Mouse (Mus musculus): ENCODE results near the gene Rbm19. TPM values are rescaled to one million over a fixed set of nuclear protein-coding genes. Genes with fewer than 3 reads are reported as not detected.

Gene Rbm19
- polyA plus RNA-seq, 1 experiment, result 15.3 TPM

GRCm38 (mm10) chr5:120158476-120158875 lies 42.2 kb downstream of the Rbm19 start:
- Histone ChIP-seq H3K27ac (ENCODE audit: insufficient read depth, low read length) (no peak overlapping the region), H3K27me3 (ENCODE audit: control insufficient read depth, insufficient read depth, low read length) (no peaks in the 10 kb centered on the region), H3K4me1 (ENCODE audit: control insufficient read depth, insufficient read depth, low read length) (peaks cover 5% of the 10 kb centered on the region), H3K4me3 (replicated peaks; ENCODE audit: insufficient read depth, low read depth, low read length) (no peak overlapping the region)
- 69% methylated on average over 2 of the region's 2 CpGs for WGBS
- no peak for DNase-seq
- TF ChIP-seq POLR2A (IDR thresholded peaks at IDR 0.05; ENCODE audit: borderline replicate concordance, insufficient read depth, low read length) (no peak), CTCF (IDR thresholded peaks at IDR 0.05; ENCODE audit: borderline replicate concordance, insufficient read depth, low read depth, low read length) (no peak)

GRCm38 (mm10) chr5:120160923-120161658 lies 44.8 kb downstream of the Rbm19 start:
- 94% methylated on average over 8 of the region's 8 CpGs for WGBS
- no peak for DNase-seq
- H3K4me1 ChIP-seq (ENCODE audit: control insufficient read depth, insufficient read depth, low read length), result peaks cover 27% of the 10 kb centered on the region
- H3K27ac ChIP-seq (ENCODE audit: insufficient read depth, low read length), result no peak overlapping the region
- no peak for TF ChIP-seq CTCF (IDR thresholded peaks at IDR 0.05; ENCODE audit: borderline replicate concordance, insufficient read depth, low read depth, low read length)
- TF ChIP-seq POLR2A (IDR thresholded peaks at IDR 0.05; ENCODE audit: borderline replicate concordance, insufficient read depth, low read length), result no peak
- no peak overlapping the region for H3K4me3 ChIP-seq (replicated peaks; ENCODE audit: insufficient read depth, low read depth, low read length)
- no peaks in the 10 kb centered on the region for H3K27me3 ChIP-seq (ENCODE audit: control insufficient read depth, insufficient read depth, low read length)

DNA sequence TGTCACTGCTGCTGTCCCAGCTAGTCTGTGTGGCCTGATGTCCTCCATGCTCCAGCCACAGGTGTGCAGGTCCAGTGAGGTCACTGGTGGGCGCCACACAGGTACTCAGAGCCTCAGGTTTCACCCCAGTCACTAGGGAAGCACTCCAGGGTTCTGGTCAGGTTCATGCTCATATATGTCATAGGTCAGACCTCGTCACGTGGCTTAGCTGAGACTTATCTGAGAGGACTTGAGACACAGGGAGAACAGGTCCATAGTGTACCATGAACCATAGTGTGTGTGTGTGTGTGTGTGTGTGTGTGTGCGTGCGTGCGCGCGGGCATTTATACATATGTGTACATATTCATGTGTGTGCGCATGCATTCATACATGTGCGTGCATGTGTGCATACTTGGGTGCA lies 46.4 kb downstream of the Rbm19 start:
- WGBS, result 98% methylated on average over 10 of the region's 10 CpGs
- Histone ChIP-seq H3K4me1 (ENCODE audit: control insufficient read depth, insufficient read depth, low read length) (peaks cover 41% of the 10 kb centered on the region), H3K27me3 (ENCODE audit: control insufficient read depth, insufficient read depth, low read length) (no peaks in the 10 kb centered on the region), H3K27ac (ENCODE audit: insufficient read depth, low read length) (no peak overlapping the region), H3K4me3 (replicated peaks; ENCODE audit: insufficient read depth, low read depth, low read length) (no peak overlapping the region)
- no peak for TF ChIP-seq POLR2A (IDR thresholded peaks at IDR 0.05; ENCODE audit: borderline replicate concordance, insufficient read depth, low read length)
- no peak for TF ChIP-seq CTCF (IDR thresholded peaks at IDR 0.05; ENCODE audit: borderline replicate concordance, insufficient read depth, low read depth, low read length)
- no peak for DNase-seq

DNA sequence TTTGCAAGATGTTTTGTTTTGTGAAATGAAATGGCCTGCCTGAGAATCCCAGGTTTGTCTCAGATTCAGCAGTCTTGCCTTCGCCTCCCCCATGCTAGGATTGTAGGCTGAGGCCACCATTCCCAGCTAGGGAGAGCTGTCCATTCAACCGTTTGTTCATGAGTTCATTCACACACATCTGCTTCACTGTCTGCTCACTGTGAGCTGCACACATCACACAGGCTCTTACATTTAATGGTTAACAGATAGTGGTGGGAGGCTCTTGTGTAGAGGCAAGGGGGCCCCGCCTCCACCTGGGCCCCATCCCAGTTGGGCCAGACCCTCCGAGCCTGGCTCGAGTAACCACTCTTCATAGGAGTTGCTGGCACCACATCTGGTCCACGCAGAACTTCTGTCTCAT lies 47.2 kb downstream of the Rbm19 start:
- Histone ChIP-seq H3K4me1 (ENCODE audit: control insufficient read depth, insufficient read depth, low read length) (peaks cover 48% of the 10 kb centered on the region), H3K27ac (ENCODE audit: insufficient read depth, low read length) (no peak overlapping the region), H3K27me3 (ENCODE audit: control insufficient read depth, insufficient read depth, low read length) (no peaks in the 10 kb centered on the region), H3K4me3 (replicated peaks; ENCODE audit: insufficient read depth, low read depth, low read length) (no peak overlapping the region)
- DNase-seq, result no peak
- 79% methylated on average over 6 of the region's 6 CpGs for WGBS
- no peak for TF ChIP-seq POLR2A (IDR thresholded peaks at IDR 0.05; ENCODE audit: borderline replicate concordance, insufficient read depth, low read length)
- no peak for TF ChIP-seq CTCF (IDR thresholded peaks at IDR 0.05; ENCODE audit: borderline replicate concordance, insufficient read depth, low read depth, low read length)

DNA sequence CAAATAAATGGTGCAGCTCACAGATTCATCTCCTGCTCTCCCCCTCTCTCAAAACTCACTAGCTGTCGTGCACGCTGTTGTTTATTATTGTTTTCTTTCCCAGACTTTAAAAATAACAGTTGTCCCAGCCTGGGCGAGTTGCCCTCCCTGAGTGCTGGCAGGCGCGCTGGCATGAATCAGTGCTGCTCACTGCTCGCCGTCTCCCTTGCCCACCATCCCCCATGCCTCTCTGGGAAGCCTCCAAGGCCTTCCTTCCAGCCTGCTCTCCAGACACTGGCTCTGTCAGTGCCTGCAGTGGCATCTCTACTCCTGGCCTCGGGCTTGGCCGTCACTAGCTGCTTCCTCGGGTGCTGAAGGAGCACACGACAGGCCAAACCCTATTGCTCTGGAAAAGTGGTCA lies 48.2 kb downstream of the Rbm19 start:
- TF ChIP-seq POLR2A (IDR thresholded peaks at IDR 0.05; ENCODE audit: borderline replicate concordance, insufficient read depth, low read length), result no peak
- TF ChIP-seq CTCF (IDR thresholded peaks at IDR 0.05; ENCODE audit: borderline replicate concordance, insufficient read depth, low read depth, low read length), result no peak
- no peak overlapping the region for H3K27ac ChIP-seq (ENCODE audit: insufficient read depth, low read length)
- WGBS, result 5% methylated on average over 11 of the region's 11 CpGs
- peak; percentile 88 to 92 for DNase-seq
- no peak overlapping the region for H3K4me3 ChIP-seq (replicated peaks; ENCODE audit: insufficient read depth, low read depth, low read length)
- H3K4me1 ChIP-seq (ENCODE audit: control insufficient read depth, insufficient read depth, low read length), result peaks cover 52% of the 10 kb centered on the region
- no peaks in the 10 kb centered on the region for H3K27me3 ChIP-seq (ENCODE audit: control insufficient read depth, insufficient read depth, low read length)

GRCm38 (mm10) chr5:120165061-120165942 lies 49.0 kb downstream of the Rbm19 start:
- peak in 1 of 2 experiments; percentile 47 for DNase-seq
- Histone ChIP-seq H3K27ac (ENCODE audit: insufficient read depth, low read length) (no peak overlapping the region), H3K4me1 (ENCODE audit: control insufficient read depth, insufficient read depth, low read length) (peaks cover 52% of the 10 kb centered on the region), H3K4me3 (replicated peaks; ENCODE audit: insufficient read depth, low read depth, low read length) (no peak overlapping the region), H3K27me3 (ENCODE audit: control insufficient read depth, insufficient read depth, low read length) (no peaks in the 10 kb centered on the region)
- 83% methylated on average over 9 of the region's 9 CpGs for WGBS
- TF ChIP-seq POLR2A (IDR thresholded peaks at IDR 0.05; ENCODE audit: borderline replicate concordance, insufficient read depth, low read length) (no peak), CTCF (IDR thresholded peaks at IDR 0.05; ENCODE audit: borderline replicate concordance, insufficient read depth, low read depth, low read length) (no peak)

GRCm38 (mm10) chr5:120167787-120168325 lies 51.6 kb downstream of the Rbm19 start:
- 15% methylated on average over 13 of the region's 13 CpGs for WGBS
- Histone ChIP-seq H3K4me3 (replicated peaks; ENCODE audit: insufficient read depth, low read depth, low read length) (no peak overlapping the region), H3K4me1 (ENCODE audit: control insufficient read depth, insufficient read depth, low read length) (peaks cover 47% of the 10 kb centered on the region), H3K27me3 (ENCODE audit: control insufficient read depth, insufficient read depth, low read length) (no peaks in the 10 kb centered on the region), H3K27ac (ENCODE audit: insufficient read depth, low read length) (no peak overlapping the region)
- DNase-seq, result peak; percentile 90 to 95
- TF ChIP-seq POLR2A (IDR thresholded peaks at IDR 0.05; ENCODE audit: borderline replicate concordance, insufficient read depth, low read length) (no peak), CTCF (IDR thresholded peaks at IDR 0.05; ENCODE audit: borderline replicate concordance, insufficient read depth, low read depth, low read length) (no peak)
